Comparison of ENCODE assay signal across 10 mouse cellular contexts in genomic region chr5:120610906-120611305, GRCm38 (mm10). TPM values are rescaled to one million over a fixed set of nuclear protein-coding genes. Genes with fewer than 3 reads are reported as not detected.
DNase-seq lines count a peak whose midpoint lies in the region; ATAC-seq lines count a peak whose summit lies in the region.
"Had no signal": no experiment of that assay in that cellular context is flagged by ENCODE, and none has a peak within 500 bp of the region (broad histone marks: within the 10 kb centered on the region; RNA-seq: fewer than 3 reads in every experiment).

No protein-coding gene starts in this region.

- no peak overlapping the region for H3K27ac ChIP-seq in limb, embryonic 12.5 days
- no peak overlapping the region for H3K27ac ChIP-seq in stomach, embryonic 16.5 days (ENCODE audit: low read length)
- H3K27ac ChIP-seq: macrophage had no signal

- no peaks in the 10 kb centered on the region for H3K27me3 ChIP-seq in limb, embryonic 12.5 days
- no peaks in the 10 kb centered on the region for H3K27me3 ChIP-seq in stomach, embryonic 16.5 days (ENCODE audit: control insufficient read depth, insufficient read depth, low read length)

- H3K4me3 ChIP-seq in limb, embryonic 12.5 days (replicated peaks): no peak overlapping the region
- peak overlapping the region; percentile 93; the same call in 1 of the 2 replicates for H3K4me3 ChIP-seq in stomach, embryonic 16.5 days (replicated peaks; ENCODE audit: low read length)

- DNase-seq in cerebellum, postnatal 14 days: peak; percentile 60 to 71
- no peak for DNase-seq in cerebellum, adult 8-10 months
- peak; percentile 41 for DNase-seq in right cerebral cortex, postnatal 14 days
- no peak for DNase-seq in right cerebral cortex, postnatal 36 days (ENCODE audit: low spot score in 2 of 2)
- no peak for DNase-seq in urinary bladder, adult 2 months (ENCODE audit: low spot score)
- DNase-seq in left cerebral cortex, adult 9 months (ENCODE audit: low spot score in 2 of 2): no peak
- DNase-seq: B cell, adult 2 months had no signal

- H3K9ac ChIP-seq in limb, embryonic 12.5 days (replicated peaks): peak overlapping the region; percentile 58
- peak overlapping the region; percentile 79; the same call in 1 of the 2 replicates for H3K9ac ChIP-seq in stomach, embryonic 16.5 days (ENCODE audit: low read length)

- peaks cover 16% of the 10 kb centered on the region for H3K4me1 ChIP-seq in limb, embryonic 12.5 days (replicated peaks)
- H3K4me1 ChIP-seq in stomach, embryonic 16.5 days (ENCODE audit: control insufficient read depth, insufficient read depth, low read length): peaks cover 11% of the 10 kb centered on the region

- H3K4me2 ChIP-seq in limb, embryonic 12.5 days: peak overlapping the region; percentile 79
- peak overlapping the region; percentile 83 for H3K4me2 ChIP-seq in stomach, embryonic 16.5 days (ENCODE audit: low read depth, low read length)

- WGBS in limb, embryonic 12.5 days: 93% methylated on average over 5 of the region's 5 CpGs
- WGBS in stomach, embryonic 16.5 days: 86% methylated on average over 5 of the region's 5 CpGs

- ATAC-seq in limb, embryonic 12.5 days (ENCODE audit: insufficient number of reproducible peaks, insufficient read depth, low FRiP score, low TSS enrichment, low read depth): no peak
- no peak for ATAC-seq in stomach, embryonic 16.5 days (ENCODE audit: insufficient read depth, low FRiP score)

- peaks cover 37% of the 10 kb centered on the region for H3K36me3 ChIP-seq in limb, embryonic 12.5 days
- peaks cover 6% of the 10 kb centered on the region for H3K36me3 ChIP-seq in stomach, embryonic 16.5 days (ENCODE audit: control insufficient read depth, insufficient read depth, low read length)

- H3K9me3 ChIP-seq in limb, embryonic 12.5 days: peaks cover 5% of the 10 kb centered on the region; the same call in 1 of the 2 replicates
- H3K9me3 ChIP-seq in stomach, embryonic 16.5 days (replicated peaks; ENCODE audit: control insufficient read depth, low read length): 0 out of 2 replicates have a peak, but pooled peaks cover 2% of the 10 kb centered on the region

RNA-seq across cellular contexts. Expression of gene Rita1, which starts 1.5 kb away (rescaled TPM):
- polyA plus RNA-seq in limb, embryonic 12.5 days (2016; fragmentation: Nextera tagmentation; extraction: Ambion mirVana): 16.9 and 19.1 TPM in 2 replicates
- polyA plus RNA-seq in stomach, embryonic 16.5 days (2015; fragmentation: Nextera tagmentation; extraction: Ambion mirVana): 13.4 and 13.5 TPM in 2 replicates
- 11.0 and 12.9 TPM in 2 replicates for polyA plus RNA-seq in urinary bladder, adult 2 months (2012; rRNA removed)

RNA-seq across cellular contexts. Expression of gene Ddx54, which starts 1.6 kb away (rescaled TPM):
- polyA plus RNA-seq in limb, embryonic 12.5 days (2016; fragmentation: Nextera tagmentation; extraction: Ambion mirVana): 48.8 and 50.3 TPM in 2 replicates
- 41.9 and 45.6 TPM in 2 replicates for polyA plus RNA-seq in stomach, embryonic 16.5 days (2015; fragmentation: Nextera tagmentation; extraction: Ambion mirVana)
- polyA plus RNA-seq in urinary bladder, adult 2 months (2012; rRNA removed): 25.7 and 26.2 TPM in 2 replicates

RNA-seq across cellular contexts. Expression of gene Iqcd, which starts 22.1 kb away (rescaled TPM):
- 0.64 and 0.93 TPM in 2 replicates for polyA plus RNA-seq in limb, embryonic 12.5 days (2016; fragmentation: Nextera tagmentation; extraction: Ambion mirVana)
- 0.34 and 0.67 TPM in 2 replicates for polyA plus RNA-seq in stomach, embryonic 16.5 days (2015; fragmentation: Nextera tagmentation; extraction: Ambion mirVana)
- 1.6 and 1.8 TPM in 2 replicates for polyA plus RNA-seq in urinary bladder, adult 2 months (2012; rRNA removed)

RNA-seq across cellular contexts. Expression of gene Tpcn1, which starts 22.4 kb away (rescaled TPM):
- polyA plus RNA-seq in limb, embryonic 12.5 days (2016; fragmentation: Nextera tagmentation; extraction: Ambion mirVana): 16.7 and 17.2 TPM in 2 replicates
- 21.5 and 23.8 TPM in 2 replicates for polyA plus RNA-seq in stomach, embryonic 16.5 days (2015; fragmentation: Nextera tagmentation; extraction: Ambion mirVana)
- polyA plus RNA-seq in urinary bladder, adult 2 months (2012; rRNA removed): 38.6 and 55.0 TPM in 2 replicates

RNA-seq across cellular contexts. Expression of gene Cfap73, which starts 23.1 kb away (rescaled TPM):
- polyA plus RNA-seq in limb, embryonic 12.5 days (2016; fragmentation: Nextera tagmentation; extraction: Ambion mirVana): not detected in 2 replicates
- polyA plus RNA-seq in stomach, embryonic 16.5 days (2015; fragmentation: Nextera tagmentation; extraction: Ambion mirVana): not detected in 2 replicates
- polyA plus RNA-seq in urinary bladder, adult 2 months (2012; rRNA removed): not detected in 2 replicates
- polyA plus RNA-seq: macrophage had no signal

Comparison
In these comparisons a context has a peak if more than half of its experiments do, and no peak if none do; other contexts are left out.
1. DNase-seq: peak in cerebellum, postnatal 14 days (2 of 2) and right cerebral cortex, postnatal 14 days (single experiment); none in cerebellum, adult 8-10 months (single experiment), right cerebral cortex, postnatal 36 days (0 of 2), urinary bladder, adult 2 months (single experiment) and left cerebral cortex, adult 9 months (0 of 2).